Mouse (Mus musculus) monocyte, adult 5-6 weeks (primary cell): ENCODE results near the gene Afm. TPM values are rescaled to one million over a fixed set of nuclear protein-coding genes. Genes with fewer than 3 reads are reported as not detected.

Experiments
- ATAC-seq: fragments of 153-309, 156-312 bp; replicated peaks from 2 replicates; pipeline ENCODE4 v1.8.0; 2017; ENCODE audit warnings: mild to moderate bottlenecking; ENCODE audit not compliant: low TSS enrichment, insufficient number of reproducible peaks, severe bottlenecking, poor library complexity, low FRiP score
- total RNA-seq: library from RNA; stranded (forward); fragments of 200-1000, 200-491, 200-594 nt; gene quantifications from 3 replicates; pipeline ENCODE4 v1.2.3, GENCODE M21; 2017

The Afm gene
- total RNA-seq, 1 experiment from 2014 or later, result not detected

GRCm38 (mm10) chr5:90512288-90512955 is 6.3 kb upstream of the Afm start:
- no peak for ATAC-seq

- ATAC-seq, result no peak
These were observed 3.2 kb upstream of the Afm start for GRCm38 (mm10) chr5:90515561-90515960.

GRCm38 (mm10) chr5:90551191-90551590 is 32.5 kb downstream of the Afm start:
- no peak for ATAC-seq

GRCm38 (mm10) chr5:90556052-90556451 is 37.3 kb downstream of the Afm start:
- ATAC-seq, result no peak

- no peak for ATAC-seq
These were observed 42.0 kb downstream of the Afm start, which contains the start of gene 5830473C10Rik for GRCm38 (mm10) chr5:90560743-90561142. Gene 5830473C10Rik (plus strand): TSS chr5:90561107.

- no peak for ATAC-seq
These were observed 43.1 kb downstream of the Afm start for GRCm38 (mm10) chr5:90561721-90562275.

GRCm38 (mm10) chr5:90562880-90563279 is 44.1 kb downstream of the Afm start:
- no peak for ATAC-seq

- no peak for ATAC-seq
These were observed 45.4 kb downstream of the Afm start for GRCm38 (mm10) chr5:90564161-90564560.

GRCm38 (mm10) chr5:90565205-90565604 is 46.5 kb downstream of the Afm start:
- no peak for ATAC-seq

GRCm38 (mm10) chr5:90567788-90568187 is 49.1 kb downstream of the Afm start:
- no peak for ATAC-seq

GRCm38 (mm10) chr5:90568338-90568737 is 49.6 kb downstream of the Afm start:
- ATAC-seq, result no peak

GRCm38 (mm10) chr5:90571216-90571615 is 52.5 kb downstream of the Afm start:
- no peak for ATAC-seq

- no peak for ATAC-seq
These were observed 59.0 kb downstream of the Afm start for GRCm38 (mm10) chr5:90577751-90578150.

- ATAC-seq, result no peak
These were observed 60.8 kb downstream of the Afm start for GRCm38 (mm10) chr5:90579556-90579955.

GRCm38 (mm10) chr5:90582179-90582578 is 63.4 kb downstream of the Afm start:
- no peak for ATAC-seq

GRCm38 (mm10) chr5:90584799-90585198 is 66.1 kb downstream of the Afm start:
- ATAC-seq, result no peak

- no peak for ATAC-seq
These were observed 67.8 kb downstream of the Afm start for GRCm38 (mm10) chr5:90586511-90586910.

- ATAC-seq, result no peak
These were observed 69.4 kb downstream of the Afm start for GRCm38 (mm10) chr5:90588104-90588503.

- ATAC-seq, result peak; percentile 64; the same call in 1 of the 2 replicates
These were observed 70.2 kb downstream of the Afm start for GRCm38 (mm10) chr5:90588708-90589595.

GRCm38 (mm10) chr5:90590676-90591075 is 71.9 kb downstream of the Afm start:
- ATAC-seq, result no peak
